Mouse (Mus musculus) liver, embryonic 11.5 days (tissue): Measurements from ENCODE around the gene Rab40c. TPM values are rescaled to one million over a fixed set of nuclear protein-coding genes. Genes with fewer than 3 reads are reported as not detected.

Source experiments
- ATAC-seq: fragments of 200-750 bp; cut with Nextera tagmentation; replicated peaks from 2 replicates; pipeline ENCODE4 v1.8.0; 2017; ENCODE audit warnings: moderate number of reproducible peaks, mild to moderate bottlenecking, moderate TSS enrichment, moderate library complexity; ENCODE audit not compliant: low FRiP score
- DNase-seq: peaks from one replicate; pipeline ENCODE4 v3.0.0-alpha.2; 2017; ENCODE audit warnings: low spot score
- H3K27ac ChIP-seq: fragments of 300-500 bp; sonication (generic); 2 replicates; pipeline ENCODE4 v1.5.1; 2014; ENCODE audit warnings: mild to moderate bottlenecking, low read depth, low read length, control low read depth
- H3K27me3 ChIP-seq: fragments of 300-500 bp; sonication (generic); replicated peaks from 2 replicates; pipeline ENCODE4 v1.6.1; 2014; ENCODE audit warnings: low read length, mixed read lengths; ENCODE audit not compliant: control insufficient read depth, insufficient read depth
- H3K36me3 ChIP-seq: fragments of 300-500 bp; sonication (generic); 2 replicates; pipeline ENCODE4 v1.6.1; 2014; ENCODE audit warnings: mild to moderate bottlenecking, low read length, moderate library complexity, mixed read lengths; ENCODE audit not compliant: control insufficient read depth, insufficient read depth
- H3K4me1 ChIP-seq: fragments of 300-500 bp; sonication (generic); replicated peaks from 2 replicates; pipeline ENCODE4 v1.6.1; 2014; ENCODE audit warnings: low read length, mixed read lengths; ENCODE audit not compliant: control insufficient read depth, insufficient read depth
- H3K4me2 ChIP-seq: fragments of 300-500 bp; sonication (generic); 2 replicates; pipeline ENCODE4 v1.6.1; 2014; ENCODE audit warnings: mild to moderate bottlenecking, control low read depth, moderate library complexity
- H3K4me3 ChIP-seq: fragments of 300-500 bp; sonication (generic); 2 replicates; pipeline ENCODE4 v1.5.1; 2014; ENCODE audit warnings: low read depth, low read length, control low read depth
- H3K9ac ChIP-seq: fragments of 300-500 bp; sonication (generic); 2 replicates; pipeline ENCODE4 v1.6.1; 2014; ENCODE audit warnings: low read depth, low read length, control low read depth
- H3K9me3 ChIP-seq: fragments of 300-500 bp; sonication (generic); 2 replicates; pipeline ENCODE4 v1.6.1; 2016; ENCODE audit warnings: low read length, inconsistent platforms, mixed read lengths; ENCODE audit not compliant: control insufficient read depth
- WGBS: fragments of 180-500 bp; shearing (Covaris S2); extraction: QIAGEN DNeasy Blood & Tissue Kit; methylation state at CpG from one replicate; pipeline ENCODE4 v1.1.7; 2014; 5-methylcytosine and 5-hydroxymethylcytosine counted together
- polyA plus RNA-seq: library from polyadenylated mRNA; unstranded; fragments of >200 nt; fragmentation: Nextera tagmentation; extraction: Ambion mirVana; gene quantifications from 2 replicates; pipeline ENCODE4 v1.2.1, GENCODE M21; 2014

The Rab40c gene
- polyA plus RNA-seq, 1 experiment from 2014 or later, result 10.7 TPM

DNA sequence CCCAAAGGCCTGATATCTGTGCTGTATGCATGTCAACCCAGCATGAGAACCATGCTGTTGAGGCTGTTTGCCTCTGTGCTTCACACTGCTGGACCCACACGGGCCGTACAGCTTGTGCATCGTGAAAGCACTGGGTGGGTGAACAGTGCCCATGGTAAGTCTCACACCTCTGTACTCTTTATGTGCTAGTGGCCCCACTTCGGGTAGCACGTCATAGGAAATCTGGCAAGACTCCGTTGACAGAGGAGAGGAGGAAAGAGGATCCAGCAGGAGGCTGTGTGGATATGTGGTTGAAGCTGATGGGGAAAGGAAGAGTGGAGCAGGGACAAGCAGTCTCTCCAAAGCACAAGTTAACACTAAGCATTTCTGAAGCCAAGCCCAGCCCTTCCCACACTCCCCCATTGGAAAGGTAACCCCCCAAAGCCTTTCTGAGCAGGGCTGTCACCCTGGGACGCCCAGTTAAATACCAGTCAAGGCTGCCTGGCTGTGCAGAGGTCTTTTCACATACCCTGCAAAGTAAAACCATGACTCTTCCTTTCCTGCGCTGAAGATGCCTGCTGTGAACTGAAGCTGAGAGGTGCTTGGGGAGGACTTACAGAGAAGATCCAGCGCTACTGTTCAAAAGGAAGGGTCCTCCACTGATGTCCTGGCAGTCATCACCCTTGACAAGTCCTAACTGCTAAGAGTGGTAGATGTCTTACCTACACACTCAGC lies 1.3 kb downstream of the Rab40c start:
- Histone ChIP-seq H3K9ac (peak overlapping the region; percentile 88), H3K27me3 (no peaks in the 10 kb centered on the region), H3K9me3 (no peaks in the 10 kb centered on the region), H3K4me3 (peak overlapping the region; percentile 93), H3K36me3 (0 out of 2 replicates have a peak, but pooled peaks cover 2% of the 10 kb centered on the region), H3K4me1 (peaks cover 32% of the 10 kb centered on the region), H3K27ac (no peak overlapping the region), H3K4me2 (peak overlapping the region; percentile 97)
- DNase-seq, result no peak
- WGBS, result 83% methylated on average over 9 of the region's 9 CpGs
- no peak for ATAC-seq

DNA sequence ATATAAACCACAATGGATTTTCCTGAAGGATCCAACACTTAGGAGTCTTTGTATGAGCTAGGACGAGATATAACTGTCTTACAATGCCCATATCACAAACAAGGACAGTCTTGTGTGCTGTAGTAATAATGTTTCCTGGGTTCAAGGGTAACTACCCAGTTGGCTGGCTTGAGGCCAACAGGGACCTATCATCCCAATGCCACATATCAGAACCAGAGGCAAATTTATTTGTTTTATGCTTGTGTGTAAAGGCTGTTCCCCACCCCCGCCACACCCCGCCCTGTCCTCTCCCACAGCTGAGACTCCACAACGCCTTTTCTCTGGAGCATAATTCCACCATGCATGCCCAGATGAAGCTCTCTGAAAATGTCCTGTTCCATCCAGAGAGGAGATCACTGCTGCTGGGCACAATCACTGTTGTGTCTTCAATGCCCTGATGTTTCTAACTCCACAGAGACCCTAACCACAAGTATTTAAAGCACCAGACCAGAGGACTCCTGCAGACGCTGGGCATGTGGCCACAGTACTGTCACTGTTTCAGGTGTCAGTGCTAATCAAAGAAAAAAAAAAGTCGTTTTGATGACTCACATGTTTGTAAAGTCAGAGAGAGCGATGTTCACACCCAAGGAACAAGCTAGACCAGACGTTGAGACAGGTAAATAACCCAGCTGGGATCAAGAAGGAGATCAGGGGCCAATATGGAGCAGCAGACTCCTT lies 2.4 kb downstream of the Rab40c start:
- DNase-seq (no peak), ATAC-seq (no peak)
- WGBS, result 77% methylated on average over 8 of the region's 8 CpGs
- H3K4me2 ChIP-seq, result no peak overlapping the region
- 0 out of 2 replicates have a peak, but pooled peaks cover 2% of the 10 kb centered on the region for H3K36me3 ChIP-seq
- H3K4me3 ChIP-seq, result no peak overlapping the region
- H3K9ac ChIP-seq, result no peak overlapping the region
- H3K9me3 ChIP-seq, result no peaks in the 10 kb centered on the region
- peaks cover 32% of the 10 kb centered on the region for H3K4me1 ChIP-seq
- no peak overlapping the region for H3K27ac ChIP-seq
- no peaks in the 10 kb centered on the region for H3K27me3 ChIP-seq

DNA sequence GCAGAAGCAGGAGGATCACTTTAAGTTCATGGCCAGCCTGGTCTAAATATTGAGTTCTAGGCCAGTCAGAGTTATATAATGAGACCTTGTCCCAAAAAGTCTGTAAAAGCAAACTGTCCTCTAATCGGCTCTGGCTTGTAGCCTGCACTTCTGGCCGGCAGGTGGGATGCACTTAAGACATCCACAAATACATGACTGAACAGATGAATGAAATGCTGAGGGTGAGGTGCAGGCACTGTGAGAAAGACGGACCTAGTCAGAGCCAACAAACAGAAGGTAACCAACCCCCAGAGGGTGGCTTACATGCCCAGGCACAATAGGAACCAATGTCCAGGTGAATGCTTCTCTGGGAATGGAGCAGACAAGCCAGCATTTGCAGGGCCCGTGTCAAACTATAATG lies 5.2 kb downstream of the Rab40c start:
- Histone ChIP-seq H3K36me3 (0 out of 2 replicates have a peak, but pooled peaks cover 2% of the 10 kb centered on the region), H3K4me1 (peaks cover 27% of the 10 kb centered on the region), H3K9me3 (no peaks in the 10 kb centered on the region), H3K27ac (no peak overlapping the region), H3K4me2 (no peak overlapping the region), H3K4me3 (no peak overlapping the region), H3K9ac (no peak overlapping the region), H3K27me3 (no peaks in the 10 kb centered on the region)
- WGBS, result 52% methylated on average over 4 of the region's 4 CpGs
- ATAC-seq (no peak), DNase-seq (no peak)

DNA sequence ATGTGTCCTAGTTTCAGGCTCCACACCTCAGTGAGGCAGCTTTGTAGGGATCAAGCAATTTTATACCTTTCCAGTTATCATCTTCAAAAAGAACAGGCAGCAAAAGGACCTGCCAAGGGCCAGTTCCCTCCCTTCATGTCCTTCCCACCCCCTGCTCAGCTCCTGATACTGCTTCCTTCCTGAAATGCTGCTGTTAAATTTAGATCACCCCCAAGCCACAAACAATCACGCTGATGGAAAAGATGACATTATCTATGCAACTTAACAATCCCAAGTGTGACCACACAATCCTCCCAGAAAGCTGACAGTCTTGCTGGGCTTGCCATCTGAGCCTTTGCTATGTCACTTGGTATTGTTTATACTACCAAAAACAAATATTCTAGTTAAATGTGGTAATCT lies 5.7 kb downstream of the Rab40c start:
- 29% methylated on average over 1 of the region's 1 CpGs for WGBS
- H3K4me1 ChIP-seq, result peaks cover 27% of the 10 kb centered on the region
- no peaks in the 10 kb centered on the region for H3K9me3 ChIP-seq
- H3K4me3 ChIP-seq, result no peak overlapping the region
- 0 out of 2 replicates have a peak, but pooled peaks cover 2% of the 10 kb centered on the region for H3K36me3 ChIP-seq
- peak overlapping the region; percentile 39 for H3K4me2 ChIP-seq
- H3K9ac ChIP-seq, result no peak overlapping the region; the same call in 1 of the 2 replicates
- DNase-seq (no peak), ATAC-seq (no peak)
- H3K27me3 ChIP-seq, result no peaks in the 10 kb centered on the region
- no peak overlapping the region for H3K27ac ChIP-seq

DNA sequence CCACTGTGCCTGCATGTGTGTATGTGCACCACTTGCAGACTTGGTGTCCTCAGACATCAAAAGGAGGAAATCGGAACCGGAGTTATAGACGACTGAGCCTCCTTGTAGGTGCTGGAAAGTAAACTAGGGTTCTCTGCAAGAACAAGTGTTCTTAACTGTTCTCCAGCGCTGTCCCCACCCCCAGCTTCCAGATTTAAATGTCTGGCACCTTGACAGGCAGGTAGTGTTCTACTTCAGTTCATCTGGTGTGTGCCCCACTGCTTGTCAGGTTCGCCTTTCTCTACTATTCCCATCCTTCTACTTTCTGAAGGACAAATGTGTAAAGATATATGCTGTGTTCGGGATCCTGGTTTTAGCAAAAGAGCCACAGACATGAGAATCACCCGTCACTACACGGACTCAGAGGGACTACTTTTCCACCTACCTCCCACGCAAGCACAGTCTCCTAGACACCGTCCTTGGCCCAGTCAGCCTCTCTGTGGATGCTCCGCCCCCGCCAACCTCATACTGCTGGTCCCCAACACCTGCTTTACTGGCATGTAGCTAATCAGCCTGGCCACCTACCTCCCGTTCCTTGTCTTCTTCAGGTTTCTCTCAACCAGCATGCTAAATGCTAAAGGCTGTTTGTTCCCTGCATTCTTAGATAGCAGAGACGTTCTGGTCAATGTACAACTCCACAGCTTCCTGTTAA lies 6.2 kb downstream of the Rab40c start:
- peak overlapping the region; percentile 39 for H3K4me2 ChIP-seq
- H3K9ac ChIP-seq, result no peak overlapping the region; the same call in 1 of the 2 replicates
- no peak overlapping the region for H3K4me3 ChIP-seq
- H3K27ac ChIP-seq, result no peak overlapping the region
- ATAC-seq (no peak), DNase-seq (no peak)
- 61% methylated on average over 14 of the region's 14 CpGs for WGBS
- no peaks in the 10 kb centered on the region for H3K27me3 ChIP-seq
- H3K36me3 ChIP-seq, result 0 out of 2 replicates have a peak, but pooled peaks cover 2% of the 10 kb centered on the region
- no peaks in the 10 kb centered on the region for H3K9me3 ChIP-seq
- peaks cover 21% of the 10 kb centered on the region for H3K4me1 ChIP-seq

DNA sequence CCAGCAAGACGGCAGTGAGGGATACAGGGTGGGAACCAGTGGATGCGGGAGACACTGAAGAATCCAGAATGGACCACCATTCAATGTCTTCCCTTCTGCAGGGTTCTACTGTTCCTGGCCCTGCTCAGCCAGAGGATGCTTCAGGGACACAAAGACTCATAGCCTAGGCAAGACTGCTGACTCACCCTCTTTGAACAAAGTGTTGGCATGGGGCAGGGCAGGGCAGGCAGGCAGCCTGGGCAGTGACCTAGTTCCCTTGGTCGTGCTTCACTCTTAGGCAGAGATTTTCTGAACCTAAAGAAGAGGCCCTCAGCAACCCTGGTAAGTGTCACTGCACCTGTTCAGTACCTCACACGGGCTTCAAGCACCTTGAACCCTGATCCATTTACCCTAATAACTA lies 7.7 kb downstream of the Rab40c start:
- H3K27ac ChIP-seq, result no peak overlapping the region
- peaks cover 16% of the 10 kb centered on the region for H3K4me1 ChIP-seq
- no peak overlapping the region for H3K9ac ChIP-seq
- no peaks in the 10 kb centered on the region for H3K27me3 ChIP-seq
- 0 out of 2 replicates have a peak, but pooled peaks cover 2% of the 10 kb centered on the region for H3K36me3 ChIP-seq
- WGBS, result 83% methylated on average over 4 of the region's 4 CpGs
- H3K4me3 ChIP-seq, result no peak overlapping the region
- no peak for DNase-seq
- no peaks in the 10 kb centered on the region for H3K9me3 ChIP-seq
- H3K4me2 ChIP-seq, result no peak overlapping the region
- no peak for ATAC-seq

DNA sequence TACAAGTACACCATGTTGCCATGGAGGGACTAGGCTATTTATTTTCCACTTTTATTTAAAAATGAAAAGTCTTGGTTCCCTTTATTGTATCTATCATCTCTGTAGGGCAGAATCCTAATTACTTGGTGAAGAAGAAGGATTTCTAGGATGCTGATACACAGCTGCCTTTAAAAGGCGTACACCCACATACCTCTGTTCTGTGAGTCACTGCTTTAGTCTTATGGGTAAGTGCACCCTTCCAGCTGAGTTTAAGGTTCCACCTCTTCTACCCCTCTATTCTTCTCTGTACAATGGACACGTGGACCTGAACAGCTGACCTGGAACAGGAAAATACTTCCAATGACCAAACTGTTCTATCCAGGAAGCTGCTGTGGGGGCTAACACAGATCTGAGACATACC lies 11.9 kb downstream of the Rab40c start:
- H3K36me3 ChIP-seq, result no peaks in the 10 kb centered on the region
- no peaks in the 10 kb centered on the region for H3K27me3 ChIP-seq
- DNase-seq (no peak), ATAC-seq (no peak)
- H3K4me2 ChIP-seq, result no peak overlapping the region
- H3K9me3 ChIP-seq, result no peaks in the 10 kb centered on the region
- no peak overlapping the region for H3K9ac ChIP-seq
- no peak overlapping the region for H3K27ac ChIP-seq
- H3K4me1 ChIP-seq, result no peaks in the 10 kb centered on the region
- no peak overlapping the region for H3K4me3 ChIP-seq
- WGBS, result 85% methylated on average over 2 of the region's 2 CpGs

DNA sequence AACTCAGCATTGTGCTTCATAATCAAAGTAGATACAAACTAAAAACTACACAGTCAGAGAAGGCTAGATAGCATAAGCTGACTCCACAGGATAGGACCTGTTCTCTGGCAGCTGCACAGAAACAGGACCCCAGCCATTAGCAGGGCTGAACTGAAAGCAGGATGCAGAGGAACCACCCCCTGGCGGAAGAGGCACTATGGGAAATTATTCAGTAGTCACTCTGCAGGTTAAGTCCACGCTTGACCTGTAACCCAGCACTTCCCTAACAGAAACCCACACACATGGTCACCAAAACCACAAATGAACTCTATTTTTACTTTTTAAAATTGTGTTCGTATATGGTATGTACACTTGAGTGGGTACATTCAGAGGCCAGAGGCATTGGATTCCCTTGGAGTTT lies 16.5 kb downstream of the Rab40c start:
- Histone ChIP-seq H3K9ac (no peak overlapping the region), H3K27ac (no peak overlapping the region), H3K4me3 (no peak overlapping the region), H3K4me2 (no peak overlapping the region), H3K36me3 (peaks cover 5% of the 10 kb centered on the region), H3K27me3 (no peaks in the 10 kb centered on the region), H3K4me1 (no peaks in the 10 kb centered on the region), H3K9me3 (no peaks in the 10 kb centered on the region)
- ATAC-seq, result no peak
- no peak for DNase-seq
- WGBS, result 73% methylated on average over 3 of the region's 3 CpGs
